Mouse (Mus musculus): ENCODE measurements around the gene Gucy1a1.

Gene Gucy1a1

GRCm38 (mm10) chr3:82074201-82074851 is 71.3 kb downstream of the Gucy1a1 start, which contains the start of gene Gucy1b1:
TSS of gene Gucy1b1 (minus strand) at chr3:82074689.
- peak; percentile 65 for DNase-seq (ENCODE audit: low spot score)

GRCm38 (mm10) chr3:82073741-82074181 is 71.8 kb downstream of the Gucy1a1 start:
- peak; percentile 40 for DNase-seq (ENCODE audit: low spot score)

GRCm38 (mm10) chr3:82067830-82068229 is 77.8 kb downstream of the Gucy1a1 start:
- no peak for DNase-seq (ENCODE audit: low spot score)

GRCm38 (mm10) chr3:82061402-82062180 is 84.0 kb downstream of the Gucy1a1 start:
- no peak for DNase-seq (ENCODE audit: low spot score)

- no peak for DNase-seq (ENCODE audit: low spot score)
These were observed 88.4 kb downstream of the Gucy1a1 start for GRCm38 (mm10) chr3:82057201-82057600.

- DNase-seq (ENCODE audit: low spot score): no peak
These were observed 91.2 kb downstream of the Gucy1a1 start for GRCm38 (mm10) chr3:82054283-82054974.

- DNase-seq (ENCODE audit: low spot score): no peak
These were observed 93.6 kb downstream of the Gucy1a1 start for GRCm38 (mm10) chr3:82052029-82052428.

- no peak for DNase-seq (ENCODE audit: low spot score)
These were observed 94.1 kb downstream of the Gucy1a1 start for GRCm38 (mm10) chr3:82051468-82051867.

GRCm38 (mm10) chr3:82048681-82049080 is 96.9 kb downstream of the Gucy1a1 start:
- no peak for DNase-seq (ENCODE audit: low spot score)

GRCm38 (mm10) chr3:82048078-82048477 is 97.5 kb downstream of the Gucy1a1 start:
- no peak for DNase-seq (ENCODE audit: low spot score)

- DNase-seq (ENCODE audit: low spot score): no peak
These were observed 98.4 kb downstream of the Gucy1a1 start for GRCm38 (mm10) chr3:82047100-82047753.

GRCm38 (mm10) chr3:82046087-82046486 is 99.5 kb downstream of the Gucy1a1 start:
- DNase-seq (ENCODE audit: low spot score): no peak

- DNase-seq (ENCODE audit: low spot score): no peak
These were observed 100.7 kb downstream of the Gucy1a1 start for GRCm38 (mm10) chr3:82044902-82045301.

- no peak for DNase-seq (ENCODE audit: low spot score)
These were observed 101.9 kb downstream of the Gucy1a1 start for GRCm38 (mm10) chr3:82043676-82044075.

All from testis, postnatal 14 days (tissue).